Mouse (Mus musculus) liver, postnatal 0 days (tissue): Measurements from ENCODE around the gene Nav3.

Experiments used
- CTCF ChIP-seq: sonication (generic); IDR thresholded peaks from 2 replicates; pipeline ENCODE4 v1.5.1; 2016; ENCODE audit warnings: antibody characterized with exemption, low read depth
- EP300 ChIP-seq: IDR thresholded peaks from 2 replicates; pipeline ENCODE4 v1.6.1; 2016; ENCODE audit warnings: antibody characterized with exemption, low read depth, mild to moderate bottlenecking

- TF ChIP-seq CTCF (no peak), EP300 (no peak)
Measured at GRCm38 (mm10) chr10:109651516-109651915, 804.5 kb downstream of the Nav3 start.
